Mouse (Mus musculus) right cerebral cortex, postnatal 14 days (tissue): ENCODE results near the gene Pou1f1.

Source experiments
- DNase-seq: peaks from one replicate; pipeline ENCODE4 v3.0.0; 2022

The Pou1f1 gene

DNA sequence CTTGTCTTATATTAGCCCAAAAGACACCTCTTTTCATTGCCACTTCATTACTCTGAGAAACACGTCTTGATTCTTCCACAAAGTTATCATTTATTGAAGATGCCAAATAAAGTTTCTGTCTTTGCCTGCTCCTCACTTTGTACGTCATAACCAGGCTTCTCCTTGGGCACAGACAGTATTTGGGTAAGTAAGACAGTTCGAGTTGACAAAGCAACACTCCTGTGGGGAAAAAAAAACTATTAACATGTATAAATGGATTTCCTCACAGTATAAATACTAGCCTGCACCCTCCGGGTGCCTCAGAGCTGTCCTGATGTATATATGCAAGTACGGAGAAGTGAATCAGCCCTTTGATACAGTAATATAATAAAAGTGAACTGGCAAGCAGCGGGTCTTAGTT is at the start of gene Pou1f1:
Gene Pou1f1, plus strand, starts transcription at position 301 of the 400 bp plus-strand sequence.
- DNase-seq: no peak

DNA sequence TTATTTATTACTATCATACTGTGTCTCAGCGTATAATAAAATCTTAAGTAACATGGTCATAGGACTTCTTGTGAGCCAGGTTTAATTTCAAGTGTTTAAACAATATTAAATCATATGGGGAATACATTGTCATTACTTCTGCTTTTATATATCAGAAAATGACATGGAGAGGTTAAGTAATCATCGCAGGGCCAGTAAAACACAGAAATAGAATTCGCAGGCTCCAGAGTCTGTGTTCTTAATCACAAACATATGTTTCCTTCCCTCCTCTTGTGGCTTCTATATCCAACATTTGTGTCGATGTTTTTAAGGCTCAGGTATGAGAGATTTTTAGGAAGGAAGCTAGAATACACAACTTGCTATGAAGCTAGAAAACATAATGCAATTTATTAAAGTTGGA is 49.7 kb upstream of the Pou1f1 start:
- DNase-seq: no peak

DNA sequence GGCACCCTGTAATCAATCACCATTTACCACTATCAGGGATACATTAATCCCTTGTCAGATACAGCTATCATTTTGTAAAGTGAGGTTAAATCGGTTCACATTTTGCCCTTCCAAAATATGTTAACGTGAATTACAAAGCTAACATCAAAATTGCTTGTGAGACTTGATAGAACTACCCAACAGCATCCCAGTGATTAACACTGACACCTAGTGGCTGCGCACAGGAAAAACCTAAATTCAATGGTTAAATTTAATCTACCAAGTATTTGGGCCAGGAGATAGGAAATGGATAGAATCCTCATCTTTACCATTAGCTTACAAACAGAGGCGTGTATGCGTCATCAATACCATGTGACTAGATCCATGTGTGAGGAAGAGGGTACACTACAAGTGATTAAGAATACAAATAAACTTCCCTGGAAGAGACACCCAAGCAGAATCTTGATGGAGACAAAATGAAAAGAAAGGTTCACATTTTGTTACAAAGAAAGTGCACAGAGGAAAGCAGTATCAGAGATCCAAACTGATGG is 47.8 kb upstream of the Pou1f1 start:
- no peak for DNase-seq

DNA sequence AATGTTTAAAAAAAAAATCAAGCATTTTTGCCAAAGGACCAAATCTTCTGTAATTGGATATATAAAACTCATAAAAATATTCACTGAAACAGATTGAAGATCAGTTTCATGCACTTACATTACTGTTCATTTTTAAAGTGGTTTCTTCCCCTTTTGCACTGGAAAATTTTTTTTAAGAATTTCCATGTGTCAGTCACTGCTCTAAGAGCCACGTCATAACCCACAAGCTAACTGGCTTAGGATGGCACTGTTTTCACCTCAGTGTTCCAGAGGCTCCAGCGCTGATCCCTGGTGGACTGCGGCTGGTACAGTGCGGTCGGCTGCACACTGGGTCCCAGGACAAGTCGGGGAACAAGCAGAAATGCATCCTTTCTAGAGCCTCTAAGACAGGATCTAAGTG is 34.6 kb upstream of the Pou1f1 start:
- no peak for DNase-seq

DNA sequence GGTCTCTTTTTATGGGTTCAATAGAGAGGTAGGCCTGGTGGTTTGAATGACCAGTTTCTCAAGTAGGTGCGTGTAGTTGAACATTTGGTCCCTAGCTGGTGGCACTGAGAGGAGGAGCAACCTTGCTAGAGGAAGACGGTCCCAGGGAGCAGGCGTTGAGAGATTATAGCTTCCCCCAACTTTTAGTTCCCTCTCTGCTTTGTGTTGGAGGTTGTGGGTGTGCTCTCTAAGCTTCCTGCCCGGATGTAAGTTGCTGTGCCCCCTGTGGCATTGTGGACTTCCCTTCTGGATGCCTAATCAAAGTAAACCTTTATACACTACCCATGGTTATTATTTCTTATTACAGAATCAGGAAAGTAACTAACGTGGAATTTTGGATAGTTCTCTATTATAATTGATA is 24.3 kb upstream of the Pou1f1 start:
- DNase-seq: no peak

DNA sequence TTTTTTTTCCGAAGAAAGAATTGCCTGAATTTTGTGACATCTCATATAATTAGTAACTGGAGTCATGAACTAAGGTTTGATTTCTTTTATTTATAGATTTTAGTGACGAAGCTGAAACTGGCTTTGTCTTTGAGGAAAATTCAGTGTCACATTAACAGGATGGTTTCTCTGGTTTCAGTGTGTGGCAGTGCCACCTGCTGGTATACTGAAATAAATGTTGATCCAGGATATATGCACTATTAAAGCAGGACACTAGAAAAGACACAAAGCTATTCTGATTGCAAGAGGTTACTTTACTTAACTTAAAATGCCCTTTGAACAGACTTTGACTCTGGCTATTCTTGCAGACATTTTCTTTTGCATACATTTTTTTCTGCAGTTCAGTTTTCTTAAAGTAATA is 23.3 kb upstream of the Pou1f1 start:
- DNase-seq: peak; percentile 33

DNA sequence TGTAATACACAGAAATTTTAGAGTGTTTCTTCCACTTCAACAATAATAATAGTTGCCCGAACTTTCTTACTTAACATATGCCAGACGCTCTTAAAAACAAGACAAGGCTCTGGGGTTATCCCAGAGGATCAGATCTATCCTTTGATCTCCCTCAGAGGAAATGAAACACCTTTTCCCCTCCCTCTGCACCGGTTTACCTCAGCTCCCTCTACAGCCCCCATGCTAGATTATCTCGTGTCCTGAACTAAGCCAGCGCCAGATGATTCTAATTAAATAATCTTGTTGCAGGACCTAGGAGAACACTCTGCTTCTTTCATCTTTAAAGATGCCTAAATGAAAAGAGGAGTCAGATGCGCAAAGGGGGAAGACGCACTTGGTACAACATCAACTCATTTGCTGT is 6.1 kb upstream of the Pou1f1 start:
- DNase-seq: no peak

DNA sequence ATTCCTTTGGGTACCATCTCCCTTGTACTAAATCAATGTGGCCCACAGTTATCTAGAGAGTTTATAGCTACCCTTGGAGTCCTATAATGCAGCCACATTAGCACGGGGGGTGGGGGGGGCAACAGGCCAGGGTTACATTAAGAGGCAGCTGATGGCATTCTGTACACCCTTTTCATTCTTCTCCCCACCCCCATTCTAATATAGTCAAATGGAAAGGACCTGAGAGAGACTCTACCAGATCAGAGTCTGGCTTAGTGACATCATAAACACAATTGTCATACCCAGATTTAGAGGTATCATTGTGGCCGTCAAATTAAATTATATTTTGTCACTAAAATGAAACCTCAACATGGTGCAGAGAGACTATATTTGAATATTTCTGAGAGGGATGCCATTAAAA is 5.7 kb downstream of the Pou1f1 start:
- DNase-seq: no peak

DNA sequence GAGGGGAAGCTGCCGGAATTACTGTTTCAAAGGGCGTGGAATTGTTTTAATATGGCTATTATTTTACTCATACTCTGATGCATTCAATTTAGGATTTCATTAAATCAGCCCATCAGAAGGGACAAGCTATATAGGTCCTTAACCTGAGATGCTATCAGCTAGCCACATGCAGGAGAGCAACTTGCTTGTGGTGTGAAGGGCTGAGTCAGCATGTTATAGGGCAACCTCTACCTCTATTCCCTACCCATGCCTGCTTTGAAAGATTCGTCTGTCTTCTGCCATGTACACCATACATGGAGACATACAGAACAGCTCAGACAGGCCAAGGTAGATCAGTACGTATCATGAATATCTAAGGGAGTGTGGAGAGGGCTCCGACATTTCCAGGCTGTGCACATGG is 6.4 kb downstream of the Pou1f1 start:
- DNase-seq: no peak

DNA sequence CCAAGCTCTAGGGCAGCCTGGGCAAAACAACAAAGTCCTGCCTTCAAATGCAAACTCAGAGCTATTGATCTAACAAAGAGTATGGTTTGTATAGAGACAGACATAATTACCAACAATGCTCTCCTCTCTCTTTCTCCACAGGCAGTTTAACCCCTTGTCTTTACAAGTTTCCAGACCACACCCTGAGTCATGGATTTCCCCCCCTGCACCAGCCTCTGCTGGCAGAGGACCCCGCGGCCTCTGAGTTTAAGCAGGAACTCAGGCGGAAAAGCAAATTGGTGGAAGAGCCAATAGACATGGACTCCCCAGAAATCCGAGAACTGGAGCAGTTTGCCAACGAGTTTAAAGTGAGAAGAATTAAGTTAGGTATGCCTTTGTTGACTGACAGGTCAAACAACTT is 9.3 kb downstream of the Pou1f1 start:
- no peak for DNase-seq

DNA sequence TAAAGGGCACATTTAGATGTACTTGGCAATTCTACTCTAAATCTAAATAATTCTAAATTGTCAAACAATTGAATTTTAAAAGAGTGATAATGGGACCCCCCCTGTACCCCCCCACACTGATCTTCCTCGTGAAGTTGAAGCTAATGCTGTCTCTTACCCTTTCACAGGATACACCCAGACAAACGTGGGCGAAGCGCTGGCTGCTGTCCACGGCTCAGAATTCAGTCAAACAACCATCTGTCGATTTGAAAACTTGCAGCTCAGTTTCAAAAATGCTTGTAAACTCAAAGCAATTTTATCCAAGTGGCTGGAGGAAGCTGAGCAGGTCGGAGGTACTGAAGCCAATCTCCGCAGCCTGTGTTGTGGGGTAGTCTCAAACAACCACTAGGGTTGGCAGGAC is 11.4 kb downstream of the Pou1f1 start:
- peak; percentile 70 for DNase-seq

DNA sequence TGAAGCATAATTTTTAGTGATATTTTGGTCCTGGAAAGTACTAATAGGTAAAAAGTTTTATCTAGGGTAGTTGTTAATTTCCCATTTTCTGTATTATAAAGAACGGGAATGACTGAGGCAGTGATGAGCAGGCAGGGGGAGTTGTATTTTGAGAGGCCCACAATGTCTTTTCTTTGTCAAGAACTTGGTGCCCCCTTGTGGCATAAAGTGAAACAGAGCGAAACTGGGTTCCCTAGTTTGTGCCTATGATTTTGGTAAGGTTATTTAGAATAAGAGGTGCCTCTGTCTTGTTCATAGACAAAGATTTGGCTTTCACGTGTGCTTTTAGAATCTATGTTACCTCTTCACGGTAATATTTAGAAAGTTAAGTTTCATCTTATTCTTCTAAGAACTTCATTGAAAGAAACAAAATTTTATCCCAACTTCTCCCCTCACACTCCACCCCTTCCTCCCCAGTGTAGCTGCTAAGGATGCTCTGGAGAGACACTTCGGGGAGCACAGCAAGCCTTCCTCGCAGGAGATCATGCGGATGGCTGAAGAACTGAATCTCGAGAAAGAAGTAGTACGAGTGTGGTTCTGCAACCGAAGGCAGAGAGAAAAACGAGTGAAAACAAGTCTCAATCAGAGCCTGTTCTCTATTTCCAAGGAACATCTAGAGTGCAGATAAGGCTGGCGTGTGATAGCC is 13.1 kb downstream of the Pou1f1 start:
- DNase-seq: peak; percentile 53

DNA sequence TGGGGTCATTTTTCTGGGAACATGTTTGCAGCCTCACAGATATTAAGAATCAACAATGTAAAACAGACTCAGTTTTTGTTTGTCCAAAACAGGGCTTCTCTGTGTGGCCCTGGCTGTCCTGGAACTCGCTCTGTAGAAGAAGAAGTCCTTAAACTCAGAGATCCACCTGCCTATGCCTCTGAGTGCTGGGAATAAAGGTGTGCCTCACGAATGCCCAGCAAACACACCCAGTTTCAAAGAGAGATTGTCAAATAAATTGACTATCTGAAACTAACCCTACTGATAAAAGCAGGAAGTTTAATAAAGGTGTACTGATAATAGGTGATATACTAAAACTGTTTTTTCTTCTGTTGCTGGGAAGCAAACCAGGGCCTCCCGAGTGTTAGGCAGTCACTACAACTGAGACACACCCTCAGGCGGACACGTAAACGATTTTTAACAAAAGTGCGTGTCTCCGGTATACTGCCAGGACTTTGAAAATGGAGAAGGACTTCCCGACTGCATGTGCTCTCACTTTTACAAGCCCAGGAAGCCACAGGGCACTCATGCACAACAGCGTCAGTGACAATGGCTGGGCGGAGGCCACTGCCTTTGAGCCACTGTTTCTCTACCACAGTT is 23.5 kb downstream of the Pou1f1 start:
- DNase-seq: no peak

DNA sequence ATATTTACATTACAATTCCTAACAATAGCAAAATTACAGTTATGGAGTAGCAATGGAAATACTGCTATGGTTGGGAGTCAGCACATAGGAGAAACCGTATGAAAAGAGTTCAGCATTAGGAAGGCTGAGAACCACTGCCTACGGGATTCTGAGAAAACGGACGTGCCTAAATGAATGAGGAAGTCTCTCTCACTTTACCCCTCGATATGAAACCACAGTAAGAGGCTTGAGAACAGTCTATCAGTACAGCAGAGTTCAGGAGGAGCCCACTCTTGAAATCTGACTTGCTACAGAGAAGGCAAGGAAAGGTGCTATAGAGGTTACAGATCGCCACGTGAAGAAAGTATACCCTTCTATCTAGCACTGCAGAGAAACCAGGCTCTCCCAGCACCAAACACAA is 28.6 kb downstream of the Pou1f1 start:
- no peak for DNase-seq

DNA sequence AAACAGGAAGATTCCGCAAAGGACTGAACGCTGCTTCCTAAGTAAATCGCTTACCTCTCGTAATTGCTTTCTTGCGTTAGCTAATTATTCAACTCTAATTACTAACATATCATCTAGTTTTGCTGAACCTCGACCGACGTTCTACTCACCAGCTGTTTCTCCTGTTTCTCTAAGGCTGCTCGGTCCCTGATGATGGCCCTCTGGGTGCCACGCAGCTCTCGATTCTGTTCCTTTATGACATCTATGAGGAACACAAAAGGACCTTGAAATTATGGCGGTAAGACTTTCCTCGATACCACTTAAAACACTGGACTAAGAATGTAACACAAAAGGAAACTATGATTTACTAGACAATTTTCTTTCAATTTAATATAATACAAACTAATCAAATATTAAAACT is 30.5 kb downstream of the Pou1f1 start:
- no peak for DNase-seq

DNA sequence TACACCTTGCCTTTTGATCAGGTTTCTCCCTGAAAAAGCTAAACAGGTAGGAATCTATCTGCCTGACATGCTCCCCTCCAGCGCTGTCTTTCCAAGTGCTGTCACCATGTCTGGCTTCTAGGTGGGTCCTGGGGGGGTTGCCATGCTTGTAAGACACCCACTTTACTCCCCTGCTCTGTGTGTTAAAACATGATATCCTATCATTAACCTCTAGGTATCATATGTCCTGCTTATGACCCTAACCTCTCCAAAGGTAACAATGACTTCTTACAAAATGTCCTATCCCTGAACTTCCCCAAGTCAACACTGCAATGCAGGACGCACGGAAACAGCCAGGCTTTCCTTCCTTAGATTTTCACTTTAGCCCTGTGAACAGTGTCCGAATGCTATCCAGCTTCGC is 34.0 kb downstream of the Pou1f1 start:
- no peak for DNase-seq

DNA sequence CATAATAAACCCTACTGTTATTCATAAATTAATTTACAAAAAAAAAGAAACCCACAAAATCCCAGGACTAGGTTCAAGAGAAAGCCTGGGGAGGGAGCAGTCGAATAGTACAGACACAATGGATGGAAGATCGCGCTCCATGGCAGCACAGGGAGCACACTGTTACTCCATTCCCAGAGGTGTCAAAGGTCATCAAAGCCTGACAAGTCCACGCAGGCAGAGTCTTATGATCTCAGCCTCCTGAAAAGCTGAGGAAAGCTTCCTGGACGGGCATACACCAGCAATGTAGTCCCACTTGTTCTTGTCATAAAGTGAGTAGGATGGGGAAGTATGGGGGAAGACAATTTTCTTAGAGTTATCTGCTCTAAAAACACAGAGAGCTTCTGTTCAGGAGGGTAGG is 37.1 kb downstream of the Pou1f1 start:
- no peak for DNase-seq

DNA sequence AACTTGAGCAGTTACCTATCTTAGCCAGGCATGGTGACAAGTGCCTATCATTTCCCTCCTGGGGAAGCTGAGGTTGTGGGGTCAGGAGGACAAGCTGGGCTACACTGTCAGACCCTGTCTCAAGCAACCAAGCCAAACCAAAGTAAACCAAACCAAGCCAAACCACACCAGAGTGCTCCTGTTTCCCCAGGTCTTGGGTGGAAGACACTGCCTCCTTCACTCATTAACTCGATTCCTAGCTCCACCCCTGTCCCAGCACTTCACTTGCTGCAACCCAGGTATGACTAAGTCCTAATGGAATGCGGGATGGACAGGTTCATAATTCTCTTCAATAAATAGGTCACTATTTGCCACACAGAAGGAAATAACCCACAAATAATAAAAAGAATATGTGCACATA is 39.3 kb downstream of the Pou1f1 start:
- DNase-seq: no peak

DNA sequence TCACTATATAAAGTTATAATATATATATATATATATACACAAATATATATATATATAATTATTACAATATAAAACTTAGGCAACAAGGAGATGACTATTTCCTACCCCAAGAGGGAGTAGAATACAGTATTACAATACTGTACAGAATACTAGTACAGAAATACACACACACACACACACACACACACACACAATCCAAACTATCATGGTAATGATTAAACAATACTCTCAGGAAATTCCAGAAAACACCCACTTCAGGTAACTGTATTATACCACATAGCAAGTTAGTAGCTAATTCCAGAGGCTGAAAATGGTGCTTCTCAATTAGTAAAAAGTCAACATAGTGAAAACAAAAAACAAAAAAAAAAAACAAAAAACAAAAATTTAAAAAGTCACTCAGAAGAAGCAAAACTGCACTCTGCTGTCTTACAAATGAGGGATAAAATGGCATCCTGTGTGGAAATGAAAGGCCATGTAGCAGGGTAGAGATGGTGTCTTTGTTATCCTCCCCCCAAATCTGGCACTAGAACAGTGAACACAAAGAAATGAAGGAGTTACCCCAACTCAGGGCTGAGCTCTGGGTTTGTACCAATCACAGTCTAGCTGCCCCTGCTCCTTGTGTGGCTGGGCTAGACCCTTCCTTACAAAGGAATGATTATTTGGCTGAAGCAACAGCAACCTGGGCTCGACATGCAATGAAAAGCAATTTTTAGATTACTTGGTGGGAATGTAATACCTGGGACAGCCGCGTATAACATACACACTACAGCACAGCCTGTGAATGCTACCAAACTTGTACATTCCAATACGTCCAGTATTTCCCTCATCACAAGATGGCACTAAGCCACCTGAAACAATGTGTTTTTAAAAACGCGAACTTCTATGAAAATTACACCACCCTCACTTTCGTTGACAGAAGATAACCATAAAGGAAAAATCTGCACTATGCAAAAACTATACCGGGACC is 41.0 kb downstream of the Pou1f1 start:
- DNase-seq: no peak

DNA sequence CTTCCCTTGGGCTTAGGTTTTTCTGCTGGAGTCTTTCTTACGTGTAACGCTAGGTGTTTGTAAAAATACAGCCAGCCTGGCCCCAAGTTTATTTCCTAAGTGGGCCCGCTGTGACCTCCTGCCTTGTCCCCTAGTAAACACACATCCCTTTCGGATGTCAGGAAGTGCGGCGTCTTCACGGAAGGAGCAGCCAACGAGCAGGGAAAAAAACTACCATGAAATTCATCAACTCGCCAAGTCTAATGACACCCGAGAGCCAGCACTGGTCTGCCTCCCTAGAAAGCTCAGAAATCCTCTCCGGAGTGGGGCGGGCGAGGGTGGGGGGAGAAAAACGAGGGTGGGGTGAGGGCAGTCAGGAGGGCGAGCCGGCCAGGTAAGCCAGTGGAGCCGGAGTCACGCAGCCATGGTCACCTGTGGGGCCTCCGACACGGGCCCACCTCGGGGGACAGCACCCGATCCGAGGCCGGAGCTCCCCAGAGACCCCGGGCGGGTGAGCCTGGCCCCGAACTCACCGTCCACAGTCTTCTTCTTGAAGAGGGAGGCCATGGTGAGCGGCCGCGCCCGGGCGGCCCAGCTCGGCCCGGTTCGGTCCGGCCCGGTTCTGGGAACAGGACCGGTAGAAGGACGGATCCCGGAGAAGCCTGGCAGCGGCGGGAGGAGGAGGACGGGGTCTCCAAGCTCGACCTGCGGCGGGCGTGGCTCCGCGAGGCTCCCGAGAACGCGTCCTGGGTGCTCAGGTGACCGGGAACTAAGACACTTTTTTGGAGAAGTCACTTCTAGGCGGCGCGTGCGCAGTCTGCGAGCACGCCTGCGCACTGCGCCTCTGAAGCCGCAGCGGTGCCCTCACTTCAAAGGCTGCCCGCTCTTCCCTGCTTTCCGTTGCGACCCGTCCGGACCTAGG is 41.9 kb downstream of the Pou1f1 start, which contains the start of gene Chmp2b:
Gene Chmp2b, minus strand, starts transcription at position 764 of the 901 bp plus-strand sequence.
- peak; percentile 83 for DNase-seq

DNA sequence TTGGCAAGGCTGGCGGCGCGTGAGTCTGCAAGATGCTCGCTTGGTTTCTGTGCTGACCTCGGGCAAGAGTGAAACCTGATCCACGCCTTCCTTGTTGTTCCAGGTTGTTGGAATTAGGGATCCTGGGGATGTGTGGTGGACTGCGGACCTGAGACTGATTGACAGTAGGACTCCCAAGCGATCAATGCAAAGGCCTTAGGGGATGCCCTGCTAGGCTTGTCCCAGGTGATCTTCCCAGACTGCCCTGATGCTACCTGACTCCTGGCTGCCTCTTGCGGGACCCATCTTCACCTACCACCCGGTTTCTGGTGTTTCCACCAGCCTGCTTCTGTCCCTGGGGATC is 42.5 kb downstream of the Pou1f1 start:
- DNase-seq: no peak

DNA sequence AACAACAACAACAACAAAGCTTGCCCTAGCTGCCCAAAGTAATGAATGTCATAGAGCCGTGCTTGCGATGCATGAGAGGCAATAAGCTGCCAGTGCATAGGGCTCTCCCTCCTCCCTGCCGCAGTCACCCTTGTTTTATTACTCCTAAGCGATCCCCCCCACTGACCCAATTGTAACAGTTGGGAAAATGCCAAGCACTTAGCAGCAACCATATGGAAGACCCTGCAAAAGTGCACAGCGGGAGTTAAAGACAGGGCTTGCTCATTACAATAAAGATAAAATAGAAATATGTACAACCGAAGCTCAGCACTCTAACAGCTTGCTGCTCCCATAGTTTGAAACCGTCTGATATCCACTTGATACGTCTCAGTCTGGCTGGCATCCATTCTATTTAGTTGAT is 44.0 kb downstream of the Pou1f1 start:
- DNase-seq: no peak

DNA sequence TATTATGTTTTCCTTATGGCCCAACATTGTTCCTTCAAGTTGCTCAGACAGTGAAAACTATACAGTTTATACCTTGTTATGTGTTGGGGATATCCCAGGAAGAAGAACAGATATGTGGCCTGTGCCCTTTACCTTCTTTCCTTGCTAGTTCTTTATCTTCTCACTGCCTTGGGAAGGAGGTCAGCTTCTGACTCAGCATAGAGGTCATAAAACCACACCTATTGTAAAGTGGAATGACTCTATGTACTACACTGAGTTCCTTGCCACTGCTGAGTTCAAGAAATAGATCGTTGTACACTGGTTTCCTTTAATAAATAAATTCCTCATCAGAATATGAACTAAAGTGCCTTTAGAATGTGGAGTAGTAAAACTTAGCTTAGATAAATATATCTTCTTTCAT is 44.6 kb downstream of the Pou1f1 start:
- no peak for DNase-seq
